Mouse (Mus musculus) lung, postnatal 0 days (tissue): ENCODE results near the gene Bcl2l11. TPM values are rescaled to one million over a fixed set of nuclear protein-coding genes. Genes with fewer than 3 reads are reported as not detected.

Source experiments
- ATAC-seq: fragments of 200-750 bp; cut with Nextera tagmentation; 2 replicates; pipeline ENCODE4 v1.8.0; 2017; ENCODE audit warnings: moderate library complexity
- DNase-seq: peaks from one replicate; pipeline ENCODE4 v3.0.0-alpha.2; 2016; ENCODE audit warnings: low spot score
- H3K27ac ChIP-seq: fragments of 300-500 bp; sonication (generic); 2 replicates; pipeline ENCODE4 v1.5.1; 2014; ENCODE audit warnings: antibody characterized with exemption, mild to moderate bottlenecking, low read length, mixed read lengths
- H3K27me3 ChIP-seq: fragments of 300-500 bp; sonication (generic); replicated peaks from 2 replicates; pipeline ENCODE4 v1.6.1; 2014; ENCODE audit warnings: low read length, mixed read lengths; ENCODE audit not compliant: insufficient read depth
- H3K36me3 ChIP-seq: fragments of 300-500 bp; sonication (generic); 2 replicates; pipeline ENCODE4 v1.6.1; 2014; ENCODE audit warnings: low read length, mixed read lengths; ENCODE audit not compliant: insufficient read depth
- H3K4me1 ChIP-seq: fragments of 300-500 bp; sonication (generic); 2 replicates; pipeline ENCODE4 v1.6.1; 2014; ENCODE audit warnings: antibody characterized with exemption, low read depth, low read length, mixed read lengths; ENCODE audit not compliant: insufficient read depth
- H3K4me2 ChIP-seq: fragments of 300-500 bp; sonication (generic); replicated peaks from 2 replicates; pipeline ENCODE4 v1.6.1; 2014; ENCODE audit warnings: low read depth, mild to moderate bottlenecking, low read length, moderate library complexity, mixed read lengths
- H3K4me3 ChIP-seq: fragments of 300-500 bp; sonication (generic); 2 replicates; pipeline ENCODE4 v1.5.1; 2014; ENCODE audit warnings: low read depth, low read length
- H3K9ac ChIP-seq: fragments of 300-500 bp; sonication (generic); replicated peaks from 2 replicates; pipeline ENCODE4 v1.6.1; 2014; ENCODE audit warnings: low read depth, mild to moderate bottlenecking
- H3K9me3 ChIP-seq: fragments of 300-500 bp; sonication (generic); 2 replicates; pipeline ENCODE4 v1.6.1; 2016; ENCODE audit warnings: low read length, mixed read lengths
- CTCF ChIP-seq: IDR thresholded peaks from 2 replicates; pipeline ENCODE4 v1.5.1; 2016; ENCODE audit warnings: antibody characterized with exemption, mild to moderate bottlenecking
- EP300 ChIP-seq: IDR thresholded peaks from 2 replicates; pipeline ENCODE4 v1.6.1; 2016; ENCODE audit warnings: antibody characterized with exemption, mild to moderate bottlenecking, control low read depth
- WGBS: fragments of 180-500 bp; shearing (Covaris S2); extraction: QIAGEN DNeasy Blood & Tissue Kit; methylation state at CpG from one replicate; pipeline ENCODE4 v1.1.7; 2014; 5-methylcytosine and 5-hydroxymethylcytosine counted together
- polyA plus RNA-seq: library from polyadenylated mRNA; unstranded; fragments of >200 nt; fragmentation: Nextera tagmentation; extraction: Ambion mirVana; gene quantifications from 2 replicates; pipeline ENCODE4 v1.2.1, GENCODE M21; 2015

Bcl2l11 gene
- polyA plus RNA-seq, 1 experiment from 2014 or later: 18.5 TPM

DNA sequence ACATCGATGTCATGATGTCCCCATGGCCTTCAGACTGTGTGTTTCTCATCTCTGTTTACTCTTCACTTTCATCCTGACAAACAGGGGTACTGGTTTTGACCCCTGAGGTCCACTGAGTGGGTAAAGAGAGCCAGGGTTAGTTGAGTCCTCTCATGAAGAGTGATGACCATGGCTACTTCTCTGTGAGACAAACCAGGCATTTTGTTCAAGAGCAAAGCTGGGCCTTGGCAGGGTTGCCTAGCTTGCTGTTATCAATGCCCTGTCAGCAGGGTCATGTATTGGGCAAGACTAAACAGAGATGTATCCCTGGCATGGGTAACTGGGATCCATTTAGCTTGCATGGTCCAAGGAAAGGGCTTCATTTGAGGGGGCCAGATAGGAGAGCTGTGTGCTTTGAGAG lies 61.4 kb downstream of the Bcl2l11 start:
- H3K4me3 ChIP-seq: no peak overlapping the region
- H3K9me3 ChIP-seq: no peaks in the 10 kb centered on the region
- DNase-seq (no peak), ATAC-seq (no peak)
- no peak overlapping the region for H3K4me2 ChIP-seq
- H3K36me3 ChIP-seq: no peaks in the 10 kb centered on the region
- no peak overlapping the region for H3K9ac ChIP-seq
- no peaks in the 10 kb centered on the region for H3K27me3 ChIP-seq
- TF ChIP-seq CTCF: no peak
- TF ChIP-seq EP300: no peak
- no peak overlapping the region for H3K27ac ChIP-seq
- peaks cover 4% of the 10 kb centered on the region; the same call in 1 of the 2 replicates for H3K4me1 ChIP-seq
- 87% methylated on average over 1 of the region's 1 CpGs for WGBS

GRCm38 (mm10) chr2:128188461-128188860 lies 62.6 kb downstream of the Bcl2l11 start:
- H3K9ac ChIP-seq: no peak overlapping the region
- H3K36me3 ChIP-seq: no peaks in the 10 kb centered on the region
- H3K27ac ChIP-seq: no peak overlapping the region
- no peak overlapping the region for H3K4me2 ChIP-seq
- H3K4me3 ChIP-seq: no peak overlapping the region
- peaks cover 4% of the 10 kb centered on the region; the same call in 1 of the 2 replicates for H3K4me1 ChIP-seq
- no peaks in the 10 kb centered on the region for H3K9me3 ChIP-seq
- 68% methylated on average over 3 of the region's 3 CpGs for WGBS
- ATAC-seq: no peak
- TF ChIP-seq CTCF (no peak), EP300 (no peak)
- no peak for DNase-seq
- no peaks in the 10 kb centered on the region for H3K27me3 ChIP-seq

- Histone ChIP-seq H3K27ac (no peak overlapping the region), H3K36me3 (no peaks in the 10 kb centered on the region), H3K4me2 (peak overlapping the region; percentile 14; the same call in 1 of the 2 replicates), H3K4me3 (no peak overlapping the region), H3K27me3 (no peaks in the 10 kb centered on the region), H3K9ac (no peak overlapping the region), H3K4me1 (peaks cover 4% of the 10 kb centered on the region; the same call in 1 of the 2 replicates), H3K9me3 (no peaks in the 10 kb centered on the region)
- DNase-seq (no peak), ATAC-seq (no peak)
- 33% methylated on average over 10 of the region's 10 CpGs for WGBS
- no peak for TF ChIP-seq CTCF
- TF ChIP-seq EP300: no peak
Measured at GRCm38 (mm10) chr2:128189691-128190090, 63.9 kb downstream of the Bcl2l11 start.

DNA sequence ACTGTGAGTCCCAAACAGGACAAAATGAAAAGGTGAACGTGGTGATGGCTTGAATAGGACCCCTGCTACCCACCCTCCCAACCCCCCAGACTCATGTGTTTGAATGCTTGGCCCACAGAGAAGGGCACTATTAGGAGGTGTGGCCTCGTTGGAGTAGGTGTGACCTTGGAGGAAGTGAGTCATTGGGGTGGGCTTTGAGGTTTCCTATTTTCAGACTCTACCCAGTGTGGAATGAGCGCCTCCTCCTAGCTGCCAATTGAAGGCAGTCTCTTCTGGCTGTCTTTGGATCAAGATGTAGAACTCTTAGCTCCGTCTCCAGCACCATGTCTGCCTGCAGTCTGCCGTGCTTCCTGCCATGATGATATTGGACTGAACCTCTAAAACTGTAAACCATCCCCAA lies 64.4 kb downstream of the Bcl2l11 start:
- Histone ChIP-seq H3K9me3 (no peaks in the 10 kb centered on the region), H3K4me1 (peaks cover 4% of the 10 kb centered on the region; the same call in 1 of the 2 replicates), H3K4me3 (no peak overlapping the region), H3K4me2 (no peak overlapping the region), H3K9ac (no peak overlapping the region), H3K27me3 (no peaks in the 10 kb centered on the region), H3K36me3 (no peaks in the 10 kb centered on the region), H3K27ac (no peak overlapping the region)
- TF ChIP-seq CTCF: no peak
- no peak for TF ChIP-seq EP300
- DNase-seq (no peak), ATAC-seq (peak; percentile 30; the same call in 1 of the 2 replicates)
- 59% methylated on average over 5 of the region's 5 CpGs for WGBS

- H3K4me1 ChIP-seq: no peaks in the 10 kb centered on the region
- H3K36me3 ChIP-seq: no peaks in the 10 kb centered on the region
- TF ChIP-seq CTCF: no peak
- TF ChIP-seq EP300: no peak
- H3K4me2 ChIP-seq: no peak overlapping the region
- no peak for DNase-seq
- ATAC-seq: no peak
- H3K27ac ChIP-seq: no peak overlapping the region
- no peaks in the 10 kb centered on the region for H3K9me3 ChIP-seq
- no peaks in the 10 kb centered on the region for H3K27me3 ChIP-seq
- no peak overlapping the region for H3K9ac ChIP-seq
- H3K4me3 ChIP-seq: no peak overlapping the region
- WGBS: 42% methylated on average over 4 of the region's 4 CpGs
Measured at GRCm38 (mm10) chr2:128193411-128193810, 67.6 kb downstream of the Bcl2l11 start.

DNA sequence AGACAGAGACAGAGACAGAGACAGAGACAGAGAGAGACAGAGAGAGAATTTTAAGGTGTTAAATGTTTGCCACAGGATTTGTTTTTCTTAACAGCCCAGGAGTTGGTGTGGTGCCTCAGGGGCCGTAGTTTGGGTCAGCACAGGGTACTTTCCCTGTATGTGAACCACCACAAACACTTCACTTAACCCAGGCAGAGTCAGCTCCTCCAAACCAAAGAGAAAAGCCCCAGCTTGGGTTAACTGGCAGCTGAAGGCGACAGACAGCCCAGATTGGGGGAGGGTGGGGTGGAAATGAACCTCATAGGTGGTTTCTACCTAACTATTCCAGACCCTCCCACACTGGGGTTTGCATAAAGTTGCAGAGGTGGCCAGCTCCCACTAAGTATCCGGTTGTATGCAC lies 71.5 kb downstream of the Bcl2l11 start:
- no peak overlapping the region for H3K4me2 ChIP-seq
- ATAC-seq (no peak), DNase-seq (no peak)
- H3K27ac ChIP-seq: no peak overlapping the region
- TF ChIP-seq EP300 (no peak), CTCF (no peak)
- no peaks in the 10 kb centered on the region for H3K4me1 ChIP-seq
- H3K9ac ChIP-seq: no peak overlapping the region
- H3K4me3 ChIP-seq: no peak overlapping the region
- H3K36me3 ChIP-seq: no peaks in the 10 kb centered on the region
- 71% methylated on average over 3 of the region's 3 CpGs for WGBS
- no peaks in the 10 kb centered on the region for H3K9me3 ChIP-seq
- no peaks in the 10 kb centered on the region for H3K27me3 ChIP-seq

GRCm38 (mm10) chr2:128203147-128203546 lies 77.3 kb downstream of the Bcl2l11 start:
- Histone ChIP-seq H3K4me2 (no peak overlapping the region), H3K27me3 (no peaks in the 10 kb centered on the region), H3K36me3 (no peaks in the 10 kb centered on the region), H3K27ac (no peak overlapping the region), H3K9me3 (no peaks in the 10 kb centered on the region), H3K4me3 (no peak overlapping the region), H3K9ac (no peak overlapping the region), H3K4me1 (no peaks in the 10 kb centered on the region)
- ATAC-seq: no peak
- 34% methylated on average over 3 of the region's 3 CpGs for WGBS
- DNase-seq: no peak
- TF ChIP-seq EP300 (no peak), CTCF (no peak)
